Mouse (Mus musculus) cerebellum, adult 9-10 months (tissue): Measurements from ENCODE around the gene Rnf130.

Source experiments
- DNase-seq: peaks from one replicate; pipeline ENCODE4 v3.0.0; 2022

Rnf130 gene

DNA sequence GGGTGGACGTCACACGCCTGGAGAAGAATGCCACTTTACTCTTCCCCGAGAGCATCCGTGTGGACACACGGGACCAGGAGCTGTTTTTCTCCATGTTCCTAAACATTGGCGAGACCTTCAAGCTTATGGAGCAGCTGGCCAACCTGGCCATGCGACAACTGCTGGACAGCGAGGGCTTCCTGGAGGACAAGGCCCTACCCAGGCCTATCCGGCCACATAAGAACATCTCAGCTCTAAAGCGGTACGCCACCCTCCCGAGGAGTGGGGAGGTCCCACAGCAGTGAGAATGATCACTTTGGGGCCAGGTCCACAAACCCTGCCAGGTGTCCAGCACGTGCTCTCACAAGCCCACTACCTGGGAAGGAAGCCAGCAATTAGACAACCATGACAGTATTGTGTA lies 121.0 kb downstream of the Rnf130 start:
- no peak for DNase-seq

DNA sequence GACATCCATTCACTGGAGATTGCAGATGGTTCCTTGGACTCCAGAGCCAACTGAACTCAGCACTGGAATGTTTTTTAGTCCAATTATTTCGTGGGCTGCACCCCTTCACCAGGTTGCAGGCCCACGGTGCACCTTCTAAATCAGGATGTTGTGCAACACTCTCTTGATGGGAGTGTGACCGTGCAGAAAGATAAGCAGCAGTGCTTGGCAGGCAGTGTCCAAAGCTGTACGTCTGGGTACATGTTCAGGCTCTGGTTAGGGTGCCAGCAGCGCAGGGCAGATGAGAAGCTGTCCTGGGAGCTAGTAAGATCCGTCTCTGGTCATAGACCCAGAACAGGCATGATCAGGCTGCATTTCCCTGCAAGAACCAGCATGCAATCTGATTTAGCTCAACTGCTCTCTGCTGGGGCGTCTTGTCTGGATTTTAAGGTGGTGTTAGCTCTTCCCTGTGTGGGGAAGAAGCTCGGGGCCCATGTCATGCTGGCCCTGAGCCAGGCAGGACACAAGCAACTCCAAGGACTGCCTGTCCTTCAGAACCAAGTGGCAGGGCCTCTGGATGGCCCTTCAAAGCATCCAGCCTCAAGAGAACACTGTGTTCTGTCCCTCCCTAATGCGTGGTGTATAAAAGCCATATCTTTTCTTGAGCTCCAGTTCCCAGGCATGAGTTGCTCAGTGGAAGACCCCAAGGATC lies 122.3 kb downstream of the Rnf130 start:
- no peak for DNase-seq

DNA sequence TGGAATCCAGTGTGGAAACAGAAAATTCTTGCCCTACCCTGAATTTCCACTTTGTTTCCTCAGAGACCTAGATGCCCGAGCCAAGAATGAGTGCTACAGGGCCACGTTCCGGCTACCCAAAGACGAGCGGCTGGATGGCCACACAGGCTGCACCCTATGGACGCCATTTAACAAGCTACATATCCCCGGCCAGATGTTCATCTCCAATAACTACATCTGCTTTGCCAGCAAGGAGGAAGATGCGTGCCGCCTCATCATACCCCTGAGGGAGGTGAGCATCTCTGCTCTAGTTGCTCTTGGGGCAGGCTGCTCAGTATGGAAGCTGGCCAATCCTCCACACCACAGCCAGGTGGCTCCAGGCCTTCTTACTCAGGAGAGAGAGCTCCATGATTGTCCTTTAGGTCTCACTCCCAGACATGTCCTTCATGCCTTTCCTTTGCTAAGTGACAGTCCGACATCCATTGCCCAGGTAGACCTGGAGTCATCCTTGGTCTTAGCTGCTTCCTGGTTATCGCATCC lies 122.9 kb downstream of the Rnf130 start:
- DNase-seq: peak; percentile 58

DNA sequence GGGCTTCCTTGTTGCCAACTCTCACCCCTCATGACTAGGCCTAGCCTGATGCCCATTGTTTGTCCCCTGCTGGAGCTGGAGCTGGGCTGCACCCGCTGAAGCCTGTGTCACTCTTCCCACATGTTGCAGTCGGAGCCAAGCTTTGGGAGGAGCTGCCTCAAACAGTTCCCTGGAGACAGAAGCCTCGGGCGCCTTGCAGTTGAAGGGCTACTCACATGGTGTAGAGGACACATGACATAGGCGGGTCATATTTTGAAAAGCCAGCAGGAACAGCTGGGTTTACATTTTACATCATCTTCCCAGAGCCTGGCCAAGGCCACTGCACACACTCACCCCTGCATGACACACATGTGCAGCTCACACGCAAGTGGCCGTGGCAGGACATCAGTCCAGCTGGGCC lies 124.1 kb downstream of the Rnf130 start:
- DNase-seq: no peak

DNA sequence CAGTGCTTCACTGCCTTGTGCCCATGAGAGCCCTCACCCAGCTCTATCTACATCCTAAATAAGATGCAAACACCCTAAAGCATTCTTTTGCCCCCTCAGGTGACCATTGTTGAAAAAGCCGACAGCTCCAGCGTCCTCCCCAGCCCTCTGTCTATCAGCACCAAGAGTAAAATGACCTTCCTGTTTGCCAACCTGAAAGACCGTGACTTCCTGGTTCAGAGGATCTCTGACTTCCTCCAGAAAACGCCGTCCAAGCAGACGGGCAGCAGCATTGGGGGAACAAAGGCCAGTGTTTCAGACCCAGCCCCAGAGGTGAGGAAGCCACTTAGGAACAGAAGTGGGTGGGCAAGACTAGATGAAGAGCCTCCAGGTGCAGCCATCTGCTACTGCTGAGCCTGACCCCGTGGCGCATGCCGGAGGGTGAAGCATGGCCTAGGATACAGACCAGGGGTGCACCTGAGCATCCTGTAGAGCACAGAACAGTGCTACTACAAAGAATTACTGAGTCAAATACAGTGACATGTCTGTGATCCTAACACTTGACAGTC lies 124.5 kb downstream of the Rnf130 start:
- no peak for DNase-seq

DNA sequence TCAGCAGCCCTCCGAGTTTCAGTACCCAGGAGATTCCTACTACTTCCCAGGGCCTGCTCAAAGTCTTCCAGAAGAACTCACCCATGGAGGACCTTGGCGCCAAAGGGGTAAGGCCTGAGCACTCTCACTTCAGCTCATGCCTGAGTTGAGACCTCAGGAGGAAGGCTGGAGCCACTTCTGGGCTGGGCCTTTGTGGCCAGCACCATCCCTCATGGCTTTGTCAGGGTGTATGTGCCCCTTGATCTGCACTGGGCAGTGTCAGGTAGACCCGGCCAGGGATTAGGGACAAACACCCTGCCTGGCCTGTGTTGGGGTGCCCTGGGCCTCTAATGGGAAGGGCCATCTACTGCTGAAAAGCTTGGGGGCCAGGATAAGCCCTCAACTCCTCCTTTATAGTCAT lies 126.2 kb downstream of the Rnf130 start:
- no peak for DNase-seq

DNA sequence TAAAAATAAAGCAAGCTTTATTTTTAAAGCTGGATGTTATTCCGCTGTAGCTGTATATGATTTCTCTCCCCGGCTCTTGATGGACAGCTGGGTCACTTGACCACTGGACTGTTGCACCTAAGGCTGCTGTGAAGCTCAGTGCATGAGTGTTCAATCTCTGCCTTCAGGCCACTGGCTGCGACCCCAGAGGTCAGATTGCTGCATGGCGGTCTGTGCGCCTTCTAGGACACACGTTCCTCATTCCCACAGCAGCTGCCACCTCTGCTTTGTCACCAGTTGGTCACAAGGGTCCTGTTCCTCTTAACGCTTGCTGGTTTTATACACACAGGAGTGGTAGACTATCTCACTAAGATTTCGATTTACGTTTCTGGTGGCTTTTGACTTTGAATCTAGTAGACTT lies 129.0 kb downstream of the Rnf130 start:
- no peak for DNase-seq
